11 mouse cellular contexts compared by ENCODE assay signal in the genomic region with DNA sequence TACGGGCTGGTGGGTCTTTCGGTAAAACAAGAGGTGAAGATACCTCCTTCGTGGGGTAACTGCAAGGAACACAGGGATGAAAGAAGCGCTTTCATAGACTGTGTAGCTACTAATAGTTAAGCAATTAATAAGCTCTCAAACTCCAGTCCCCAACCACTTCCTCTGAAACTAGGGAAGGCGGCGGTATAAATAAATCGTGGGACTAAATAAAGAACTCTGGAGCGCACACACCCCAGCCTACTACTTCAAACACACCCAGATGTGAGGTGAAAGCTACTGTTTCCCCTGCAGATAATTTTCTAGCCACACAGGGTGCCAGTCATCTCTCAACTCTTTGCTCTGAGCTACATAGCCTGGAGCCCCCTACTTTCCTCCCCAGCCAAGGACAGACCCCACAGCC. TPM values are rescaled to one million over a fixed set of nuclear protein-coding genes. Genes with fewer than 3 reads are reported as not detected.
DNase-seq lines count a peak whose midpoint lies in the region; ATAC-seq and TF ChIP-seq lines count a peak whose summit lies in the region.
"Had no signal": no experiment of that assay in that cellular context is flagged by ENCODE, and none has a peak within 500 bp of the region (broad histone marks: within the 10 kb centered on the region; RNA-seq: fewer than 3 reads in every experiment).

No protein-coding gene starts in this region.

- TF ChIP-seq CTCF in lung, embryonic 14.5 days (IDR thresholded peaks at IDR 0.05; ENCODE audit: low read depth) = no peak

- 43% methylated on average over 8 of the region's 8 CpGs for WGBS in lung, embryonic 14.5 days
- 82% methylated on average over 8 of the region's 8 CpGs for WGBS in embryonic facial prominence, embryonic 13.5 days
- 40% methylated on average over 8 of the region's 8 CpGs for WGBS in hindbrain, embryonic 16.5 days

- peaks cover 26% of the 10 kb centered on the region for H3K4me1 ChIP-seq in lung, embryonic 14.5 days (ENCODE audit: insufficient read depth)
- peaks cover 62% of the 10 kb centered on the region for H3K4me1 ChIP-seq in embryonic facial prominence, embryonic 13.5 days
- H3K4me1 ChIP-seq in hindbrain, embryonic 16.5 days (ENCODE audit: control insufficient read depth, insufficient read depth, low read depth, low read length) = peaks cover 74% of the 10 kb centered on the region

- H3K9me3 ChIP-seq in lung, embryonic 14.5 days (ENCODE audit: low read depth, low read length) = no peaks in the 10 kb centered on the region
- H3K9me3 ChIP-seq in embryonic facial prominence, embryonic 13.5 days = no peaks in the 10 kb centered on the region
- H3K9me3 ChIP-seq in hindbrain, embryonic 16.5 days (ENCODE audit: control insufficient read depth, low read length) = no peaks in the 10 kb centered on the region

- H3K36me3 ChIP-seq in lung, embryonic 14.5 days (ENCODE audit: insufficient read depth) = peaks cover 21% of the 10 kb centered on the region
- H3K36me3 ChIP-seq in embryonic facial prominence, embryonic 13.5 days = peaks cover 21% of the 10 kb centered on the region
- peaks cover 9% of the 10 kb centered on the region for H3K36me3 ChIP-seq in hindbrain, embryonic 16.5 days (ENCODE audit: control insufficient read depth, insufficient read depth, low read length)

- H3K4me2 ChIP-seq in lung, embryonic 14.5 days = 0 out of 2 replicates have a peak overlapping the region, but pooled peaks have one; percentile 10
- peak overlapping the region; percentile 22; the same call in 1 of the 2 replicates for H3K4me2 ChIP-seq in embryonic facial prominence, embryonic 13.5 days
- peak overlapping the region; percentile 13 for H3K4me2 ChIP-seq in hindbrain, embryonic 16.5 days (ENCODE audit: low read length)

- H3K9ac ChIP-seq in lung, embryonic 14.5 days = no peak overlapping the region
- 0 out of 2 replicates have a peak overlapping the region, but pooled peaks have one; percentile 17 for H3K9ac ChIP-seq in embryonic facial prominence, embryonic 13.5 days
- no peak overlapping the region for H3K9ac ChIP-seq in hindbrain, embryonic 16.5 days (ENCODE audit: low read depth, low read length)

- no peaks in the 10 kb centered on the region for H3K27me3 ChIP-seq in lung, embryonic 14.5 days (ENCODE audit: insufficient read depth, low read length)
- H3K27me3 ChIP-seq in embryonic facial prominence, embryonic 13.5 days = no peaks in the 10 kb centered on the region
- no peaks in the 10 kb centered on the region for H3K27me3 ChIP-seq in hindbrain, embryonic 16.5 days (replicated peaks; ENCODE audit: control insufficient read depth, insufficient read depth, low read length)

- H3K4me3 ChIP-seq in lung, embryonic 14.5 days (ENCODE audit: low read depth, low read length) = no peak overlapping the region
- no peak overlapping the region for H3K4me3 ChIP-seq in embryonic facial prominence, embryonic 13.5 days
- H3K4me3 ChIP-seq in hindbrain, embryonic 16.5 days (ENCODE audit: low read length) = no peak overlapping the region

- no peak for ATAC-seq in lung, embryonic 14.5 days (ENCODE audit: insufficient read depth)
- no peak for ATAC-seq in embryonic facial prominence, embryonic 13.5 days (ENCODE audit: insufficient number of reproducible peaks, insufficient read depth, low FRiP score, low TSS enrichment, low read depth)
- ATAC-seq in hindbrain, embryonic 16.5 days = no peak

- DNase-seq in lung, embryonic 14.5 days = no peak
- DNase-seq in lung, postnatal 25 days (ENCODE audit: low spot score) = no peak
- peak; percentile 35 for DNase-seq in naive thymus-derived CD4-positive, alpha-beta T cell, adult 2 months (ENCODE audit: low read depth)
- DNase-seq in adrenal gland, postnatal 4 days (ENCODE audit: low spot score in 2 of 2) = no peak
- no peak for DNase-seq in adipocyte (ENCODE audit: low spot score)
- DNase-seq in right cerebral cortex, postnatal 4 days = no peak
- DNase-seq: kidney, postnatal 4 days; lung, postnatal 36 days had no signal

- no peak overlapping the region for H3K27ac ChIP-seq in lung, embryonic 14.5 days (ENCODE audit: low read depth)
- H3K27ac ChIP-seq in embryonic facial prominence, embryonic 13.5 days = peak overlapping the region; percentile 83; the same call in 1 of the 2 replicates
- H3K27ac ChIP-seq in hindbrain, embryonic 16.5 days (ENCODE audit: low read depth, low read length) = peak overlapping the region; percentile 81

RNA-seq across cellular contexts. Expression of gene Vangl2, which starts 12.2 kb away (rescaled TPM):
- 17.1 TPM in 2 replicates for polyA plus RNA-seq in lung, embryonic 14.5 days (2014; fragmentation: Nextera tagmentation; extraction: Ambion mirVana)
- 22.1 and 25.2 TPM in 2 replicates for polyA plus RNA-seq in embryonic facial prominence, embryonic 13.5 days (2015; fragmentation: Nextera tagmentation; extraction: Ambion mirVana)
- 39.9 and 50.1 TPM in 2 replicates for polyA plus RNA-seq in hindbrain, embryonic 16.5 days (2015; fragmentation: Nextera tagmentation; extraction: Ambion mirVana)
- total RNA-seq in adrenal gland, postnatal 4 days (2021) = 10 to 100 TPM; 16.2 to 18.7 TPM

RNA-seq across cellular contexts. Expression of gene Nhlh1, which starts 41.3 kb away (rescaled TPM):
- not detected in 2 replicates for polyA plus RNA-seq in lung, embryonic 14.5 days (2014; fragmentation: Nextera tagmentation; extraction: Ambion mirVana)
- 0.66 and 1.5 TPM in 2 replicates for polyA plus RNA-seq in embryonic facial prominence, embryonic 13.5 days (2015; fragmentation: Nextera tagmentation; extraction: Ambion mirVana)
- 2.6 and 3.2 TPM in 2 replicates for polyA plus RNA-seq in hindbrain, embryonic 16.5 days (2015; fragmentation: Nextera tagmentation; extraction: Ambion mirVana)
- total RNA-seq in adrenal gland, postnatal 4 days (2021) = under 1 TPM in 1 of 2 experiments, not detected in 1; 0.31 TPM
- total RNA-seq: ES-E14 had no signal
